Mouse (Mus musculus) thymus, adult 2 months (tissue): ENCODE data around the gene Fgfr2. TPM values are rescaled to one million over a fixed set of nuclear protein-coding genes. Genes with fewer than 3 reads are reported as not detected.

ENCODE experiments used
- DNase-seq: peaks from one replicate; pipeline ENCODE4 v3.0.0; 2021
- H3K27ac ChIP-seq: fragments of 200-500 bp; 2 replicates; pipeline ENCODE4 v1.5.1; 2012; ENCODE audit warnings: low read length, control low read depth; ENCODE audit not compliant: control insufficient read depth, insufficient read depth
- H3K27me3 ChIP-seq: fragments of 200-500 bp; 2 replicates; pipeline ENCODE4 v1.6.1; 2012; ENCODE audit warnings: mild to moderate bottlenecking, low read length, moderate library complexity, mixed read lengths; ENCODE audit not compliant: control insufficient read depth, insufficient read depth
- H3K36me3 ChIP-seq: fragments of 200-500 bp; 2 replicates; pipeline ENCODE4 v1.6.1; 2012; ENCODE audit warnings: mild to moderate bottlenecking, low read length, moderate library complexity; ENCODE audit not compliant: control insufficient read depth, insufficient read depth
- H3K4me1 ChIP-seq: fragments of 200-500 bp; replicated peaks from 2 replicates; pipeline ENCODE4 v1.6.1; 2012; ENCODE audit warnings: low read length; ENCODE audit not compliant: control insufficient read depth, insufficient read depth
- H3K4me3 ChIP-seq: fragments of 200-500 bp; 2 replicates; pipeline ENCODE4 v1.5.1; 2012; ENCODE audit warnings: mild to moderate bottlenecking, low read length, control low read depth, moderate library complexity; ENCODE audit not compliant: control insufficient read depth, insufficient read depth
- CTCF ChIP-seq: fragments of 200-500 bp; IDR thresholded peaks from 2 replicates; pipeline ENCODE4 v1.5.1; 2012; ENCODE audit warnings: mild to moderate bottlenecking, control low read depth, low read length, moderate library complexity, borderline replicate concordance; ENCODE audit not compliant: control insufficient read depth, poor library complexity, insufficient read depth; ENCODE audit errors: extremely low read depth
- POLR2A ChIP-seq: fragments of 200-500 bp; IDR thresholded peaks from 2 replicates; pipeline ENCODE4 v1.6.1; 2012; ENCODE audit warnings: mild to moderate bottlenecking, low read length, control low read depth, moderate library complexity; ENCODE audit not compliant: control insufficient read depth, poor library complexity, insufficient read depth; ENCODE audit errors: extremely low read depth
- WGBS: fragments of 180-500 bp; shearing (Covaris S2); methylation state at CpG from one replicate; pipeline ENCODE4 v1.1.7; 2018; 5-methylcytosine and 5-hydroxymethylcytosine counted together
- polyA plus RNA-seq: library from polyadenylated mRNA; depleted of rRNA; stranded (reverse); fragments of >200 nt; gene quantifications from 2 replicates; pipeline ENCODE4 v1.2.3, GENCODE M21; 2012

Fgfr2 gene
- polyA plus RNA-seq, 1 experiment, result 12.1 TPM

- Histone ChIP-seq H3K4me1 (no peaks in the 10 kb centered on the region), H3K27ac (no peak overlapping the region), H3K27me3 (no peaks in the 10 kb centered on the region; the same call in 1 of the 2 replicates), H3K36me3 (no peaks in the 10 kb centered on the region), H3K4me3 (no peak overlapping the region)
- TF ChIP-seq POLR2A (no peak), CTCF (no peak)
- DNase-seq, result no peak
- 61% methylated on average over 5 of the region's 5 CpGs for WGBS
These were observed 533.5 kb downstream of the Fgfr2 start for GRCm38 (mm10) chr7:132589610-132590009.

GRCm38 (mm10) chr7:132587167-132587566 is 536.0 kb downstream of the Fgfr2 start:
- H3K27ac ChIP-seq, result no peak overlapping the region
- no peaks in the 10 kb centered on the region for H3K4me1 ChIP-seq
- TF ChIP-seq POLR2A (no peak), CTCF (no peak)
- no peaks in the 10 kb centered on the region for H3K27me3 ChIP-seq
- no peak overlapping the region for H3K4me3 ChIP-seq
- H3K36me3 ChIP-seq, result no peaks in the 10 kb centered on the region
- 91% methylated on average over 5 of the region's 5 CpGs for WGBS
- no peak for DNase-seq

- H3K4me1 ChIP-seq, result no peaks in the 10 kb centered on the region
- no peaks in the 10 kb centered on the region for H3K36me3 ChIP-seq
- no peak overlapping the region for H3K27ac ChIP-seq
- no peak overlapping the region for H3K4me3 ChIP-seq
- H3K27me3 ChIP-seq, result no peaks in the 10 kb centered on the region
- TF ChIP-seq POLR2A, result no peak
- TF ChIP-seq CTCF, result no peak
- 84% methylated on average over 3 of the region's 3 CpGs for WGBS
- DNase-seq, result no peak
These were observed 537.3 kb downstream of the Fgfr2 start for GRCm38 (mm10) chr7:132585695-132586491.

- H3K27ac ChIP-seq, result no peak overlapping the region
- WGBS, result 96% methylated on average over 2 of the region's 2 CpGs
- TF ChIP-seq POLR2A, result no peak
- no peak for TF ChIP-seq CTCF
These were observed 541.7 kb downstream of the Fgfr2 start for GRCm38 (mm10) chr7:132581441-132581840.

GRCm38 (mm10) chr7:132580511-132580910 is 542.6 kb downstream of the Fgfr2 start:
- Histone ChIP-seq H3K4me3 (no peak overlapping the region), H3K27me3 (no peaks in the 10 kb centered on the region), H3K4me1 (peaks cover 4% of the 10 kb centered on the region; the same call in 1 of the 2 replicates), H3K27ac (no peak overlapping the region), H3K36me3 (no peaks in the 10 kb centered on the region)
- WGBS, result 90% methylated on average over 6 of the region's 6 CpGs
- no peak for TF ChIP-seq POLR2A
- DNase-seq, result no peak

More at GRCm38 (mm10) chr7:132581441-132581840, 541.7 kb downstream of the Fgfr2 start:
- no peaks in the 10 kb centered on the region for H3K27me3 ChIP-seq
- H3K4me3 ChIP-seq, result no peak overlapping the region
- H3K4me1 ChIP-seq, result peaks cover 3% of the 10 kb centered on the region; the same call in 1 of the 2 replicates
- DNase-seq, result no peak
- no peaks in the 10 kb centered on the region for H3K36me3 ChIP-seq

GRCm38 (mm10) chr7:132576891-132577290 is 546.3 kb downstream of the Fgfr2 start:
- DNase-seq, result no peak
- Histone ChIP-seq H3K4me1 (peaks cover 5% of the 10 kb centered on the region; the same call in 1 of the 2 replicates), H3K27ac (no peak overlapping the region), H3K27me3 (no peaks in the 10 kb centered on the region), H3K36me3 (no peaks in the 10 kb centered on the region), H3K4me3 (no peak overlapping the region)
- WGBS, result 67% methylated on average over 4 of the region's 4 CpGs
- no peak for TF ChIP-seq CTCF
- no peak for TF ChIP-seq POLR2A
